In genomic region chr2:153807464-153807863, GRCm38 (mm10) we compare ENCODE assay signal across 7 mouse cellular contexts. TPM values are rescaled to one million over a fixed set of nuclear protein-coding genes. Genes with fewer than 3 reads are reported as not detected.
DNase-seq lines count a peak whose midpoint lies in the region; ATAC-seq lines count a peak whose summit lies in the region.
"Not testable (repeated sequence)": the region's sequence is repeated elsewhere in the genome, so short reads cannot be mapped to it uniquely, and the experiment has no call there.

No protein-coding gene starts in this region.

- H3K27ac ChIP-seq in intestine, embryonic 14.5 days (ENCODE audit: low read depth) = not testable (repeated sequence)

- not testable (repeated sequence) for ATAC-seq in intestine, embryonic 14.5 days (replicated peaks; ENCODE audit: low FRiP score, low TSS enrichment, low read depth)

- not testable (repeated sequence) for H3K4me1 ChIP-seq in intestine, embryonic 14.5 days (replicated peaks; ENCODE audit: control insufficient read depth, insufficient read depth, low read length)

- not testable (repeated sequence) for H3K4me2 ChIP-seq in intestine, embryonic 14.5 days (ENCODE audit: low read length)

- not testable (repeated sequence) for H3K27me3 ChIP-seq in intestine, embryonic 14.5 days (replicated peaks; ENCODE audit: control insufficient read depth, insufficient read depth, low read length)

- H3K9me3 ChIP-seq in intestine, embryonic 14.5 days (ENCODE audit: control insufficient read depth, low read length) = not testable (repeated sequence)

- peak; percentile 68 for DNase-seq in ZHBTc4 (ENCODE audit: low read depth, low spot score)
- DNase-seq in cerebellum, postnatal 10 days = peak; percentile 89 to 92
- peak; percentile 29 to 65 for DNase-seq in frontal cortex, postnatal 14 days (ENCODE audit: low spot score in 2 of 2)
- DNase-seq in intestine, embryonic 14.5 days (ENCODE audit: low spot score) = peak; percentile 75
- DNase-seq in layer of hippocampus, postnatal 36 days = peak; percentile 49 to 60
- DNase-seq in lung, postnatal 25 days (ENCODE audit: low spot score) = peak; percentile 12
- peak; percentile 65 for DNase-seq in right cerebral cortex, postnatal 14 days

- not testable (repeated sequence) for H3K4me3 ChIP-seq in intestine, embryonic 14.5 days (ENCODE audit: low read depth, low read length)

- not testable (repeated sequence) for H3K9ac ChIP-seq in intestine, embryonic 14.5 days (ENCODE audit: low read length)

- not testable (repeated sequence) for H3K36me3 ChIP-seq in intestine, embryonic 14.5 days (ENCODE audit: control insufficient read depth, insufficient read depth, low read length)

RNA-seq across cellular contexts. Expression of gene Efcab8, which starts 27.7 kb away (rescaled TPM):
- not detected in 2 replicates for polyA plus RNA-seq in intestine, embryonic 14.5 days (2014; fragmentation: Nextera tagmentation; extraction: Ambion mirVana)
- total RNA-seq in layer of hippocampus, postnatal 36 days (2021) = under 1 TPM; 0.07 to 0.40 TPM

Comparison
In these comparisons a context has a peak if more than half of its experiments do, and no peak if none do; other contexts are left out.
1. DNase-seq: peak in every context shown above with its lines; median percentile 90 in cerebellum, postnatal 10 days; 75 in intestine, embryonic 14.5 days; 68 in ZHBTc4; 65 in right cerebral cortex, postnatal 14 days; 54 in layer of hippocampus, postnatal 36 days; 47 in frontal cortex, postnatal 14 days; 12 in lung, postnatal 25 days.